Comparison of ENCODE assay signal across 15 mouse cellular contexts in genomic region chr1:103471514-103471913, GRCm38 (mm10).
"Had no signal": no experiment of that assay in that cellular context is flagged by ENCODE, and none has a peak within 500 bp of the region (broad histone marks: within the 10 kb centered on the region; RNA-seq: fewer than 3 reads in every experiment).

No protein-coding gene starts in this region.

- H3K9ac ChIP-seq: lung, embryonic 14.5 days; midbrain, embryonic 13.5 days; midbrain, embryonic 15.5 days; neural tube, embryonic 12.5 days had no signal

- ATAC-seq: midbrain, embryonic 13.5 days; midbrain, embryonic 15.5 days had no signal

- H3K4me1 ChIP-seq: megakaryocyte, embryonic 14.5 days; midbrain, embryonic 13.5 days; midbrain, embryonic 15.5 days; neural tube, embryonic 12.5 days had no signal

- H3K36me3 ChIP-seq: midbrain, embryonic 13.5 days; midbrain, embryonic 15.5 days; neural tube, embryonic 12.5 days had no signal

- H3K27me3 ChIP-seq: megakaryocyte, embryonic 14.5 days; midbrain, embryonic 13.5 days; midbrain, embryonic 15.5 days; neural tube, embryonic 12.5 days had no signal

- H3K9me3 ChIP-seq: midbrain, embryonic 13.5 days; midbrain, embryonic 15.5 days; neural tube, embryonic 12.5 days had no signal

- H3K4me3 ChIP-seq: megakaryocyte, embryonic 14.5 days; midbrain, embryonic 13.5 days; midbrain, embryonic 15.5 days; neural tube, embryonic 12.5 days had no signal

- DNase-seq: lung, adult 18-20 months; lung, embryonic 14.5 days; lung, postnatal 14 days; lung, postnatal 36 days; right cerebral cortex, postnatal 14 days; spleen, adult 18-20 months; thymus, adult 18-20 months; thymus, postnatal 14 days; thymus, postnatal 36 days had no signal

- H3K4me2 ChIP-seq: lung, embryonic 14.5 days; midbrain, embryonic 11.5 days; midbrain, embryonic 13.5 days; midbrain, embryonic 15.5 days; neural tube, embryonic 12.5 days had no signal

- H3K27ac ChIP-seq: macrophage; midbrain, embryonic 13.5 days; midbrain, embryonic 15.5 days; neural tube, embryonic 12.5 days had no signal
